Mouse (Mus musculus): ENCODE results near the gene Fam83e.
A peak's percentile ranks its signal among the peaks of the same experiment; 100 is the strongest.

The Fam83e gene

DNA sequence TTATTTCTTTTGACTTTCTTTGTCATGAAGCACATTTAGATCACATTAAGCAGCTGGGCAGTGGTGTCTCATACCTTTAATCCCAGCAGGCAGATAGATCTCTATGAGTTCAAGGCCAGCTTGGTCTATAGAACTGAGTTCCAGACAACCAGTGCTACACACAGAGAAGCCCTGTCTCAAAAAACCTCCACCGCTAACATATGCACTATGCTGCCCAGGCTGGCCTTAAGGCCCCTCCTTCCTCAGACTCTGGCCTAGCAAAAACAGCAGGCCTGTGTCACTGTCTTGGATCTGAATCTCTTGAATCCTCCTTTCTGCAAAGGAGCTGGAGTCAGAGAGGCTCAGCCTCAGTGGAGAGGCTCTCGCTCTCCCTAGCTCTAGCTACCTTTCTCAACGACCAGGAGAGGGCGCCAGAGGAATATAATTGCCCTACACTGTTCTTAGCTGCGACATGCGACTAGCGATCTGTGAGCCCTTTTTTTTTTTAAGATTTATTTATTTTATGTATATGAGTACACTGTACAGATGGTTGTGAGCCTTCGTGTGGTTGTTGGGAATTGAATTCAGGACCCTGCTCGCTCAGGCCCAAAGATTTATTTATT is 18.3 kb downstream of the Fam83e start:
- peak; percentile 73 for DNase-seq (ENCODE audit: low read depth, low spot score)

GRCm38 (mm10) chr7:45739820-45740219 is 18.8 kb downstream of the Fam83e start:
- DNase-seq (ENCODE audit: low read depth, low spot score), result no peak

DNA sequence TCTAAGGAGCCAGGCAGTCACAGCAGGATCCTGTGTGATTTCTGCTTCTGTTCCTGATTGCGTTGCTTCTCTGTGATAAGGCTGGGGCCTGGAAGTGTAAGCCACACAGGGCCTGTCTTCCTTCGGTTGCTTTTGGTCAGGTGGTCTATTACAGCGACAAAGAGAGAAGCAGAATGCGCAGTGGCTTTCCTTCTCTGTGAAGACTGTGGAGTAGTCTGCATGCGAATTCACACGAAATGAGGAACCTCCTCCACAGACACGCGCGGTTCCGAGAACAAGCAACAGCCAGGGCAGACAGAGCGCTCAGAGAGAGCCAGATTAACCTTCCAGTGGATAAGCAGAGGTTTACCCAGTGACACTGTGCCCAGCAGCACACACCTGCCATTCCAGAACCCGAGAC is 20.3 kb downstream of the Fam83e start:
- DNase-seq (ENCODE audit: low read depth, low spot score), result no peak

- no peak for DNase-seq (ENCODE audit: low read depth, low spot score)
Measured at GRCm38 (mm10) chr7:45741777-45742176, 20.8 kb downstream of the Fam83e start.

DNA sequence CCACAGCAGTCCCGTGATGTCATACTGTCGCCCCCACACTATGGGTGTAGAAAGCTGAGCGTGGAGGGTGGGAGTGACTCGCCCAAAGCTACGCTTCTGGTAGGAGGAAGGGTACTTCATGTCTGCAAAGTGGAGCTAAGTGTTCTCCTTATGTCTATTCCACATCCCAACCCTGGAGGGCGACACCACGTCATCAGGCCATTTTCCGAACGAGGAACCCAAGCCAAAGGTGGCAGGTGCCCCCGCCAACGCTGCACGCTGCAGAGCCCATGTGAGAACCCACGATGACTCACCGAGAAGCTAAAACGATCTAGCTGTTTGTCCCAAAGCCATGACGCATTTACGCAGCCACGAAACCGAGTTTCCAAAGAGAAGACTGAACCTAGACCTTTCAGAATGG is 21.3 kb downstream of the Fam83e start:
- no peak for DNase-seq (ENCODE audit: low read depth, low spot score)

GRCm38 (mm10) chr7:45744387-45744786 is 23.4 kb downstream of the Fam83e start:
- no peak for DNase-seq (ENCODE audit: low read depth, low spot score)

DNA sequence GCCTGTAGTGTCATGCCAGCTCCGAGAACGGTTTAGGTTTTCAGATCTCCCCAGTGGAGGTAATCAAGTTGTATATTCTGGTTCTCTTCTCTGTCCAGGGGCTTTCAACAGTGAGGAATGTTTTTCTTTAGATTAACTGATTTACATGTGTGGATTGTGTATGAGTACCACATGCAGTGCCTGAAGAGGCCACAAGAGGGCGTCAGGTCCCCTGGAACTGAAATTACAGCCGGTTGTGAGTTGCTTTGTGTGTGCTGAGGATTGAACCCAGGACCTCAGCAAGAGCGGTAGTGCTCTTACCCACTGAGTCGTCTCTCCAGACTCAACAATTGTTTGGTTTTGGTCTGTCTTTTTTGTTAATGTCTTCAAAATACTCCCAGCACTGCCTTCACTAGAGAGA is 25.5 kb downstream of the Fam83e start:
- DNase-seq (ENCODE audit: low read depth, low spot score), result no peak

DNA sequence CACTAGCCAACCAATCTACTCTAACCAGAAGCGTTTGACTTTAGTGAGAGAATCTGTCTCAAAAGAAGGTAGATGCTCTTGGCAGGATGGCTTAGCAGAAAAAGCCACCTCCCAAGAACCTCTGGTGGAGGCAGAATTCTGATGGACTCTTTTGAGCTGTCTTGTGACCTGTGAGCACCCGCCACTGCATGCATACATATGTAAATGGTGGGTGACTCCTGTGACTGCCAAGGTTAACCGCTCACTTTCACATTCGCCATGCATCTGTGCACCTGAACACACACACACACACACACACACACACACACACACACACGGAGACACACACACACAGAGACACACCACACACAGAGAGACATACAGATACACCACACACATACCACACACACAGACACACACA is 26.4 kb downstream of the Fam83e start:
- no peak for DNase-seq (ENCODE audit: low read depth, low spot score)

GRCm38 (mm10) chr7:45748110-45748509 is 27.1 kb downstream of the Fam83e start:
- DNase-seq (ENCODE audit: low read depth, low spot score), result no peak

DNA sequence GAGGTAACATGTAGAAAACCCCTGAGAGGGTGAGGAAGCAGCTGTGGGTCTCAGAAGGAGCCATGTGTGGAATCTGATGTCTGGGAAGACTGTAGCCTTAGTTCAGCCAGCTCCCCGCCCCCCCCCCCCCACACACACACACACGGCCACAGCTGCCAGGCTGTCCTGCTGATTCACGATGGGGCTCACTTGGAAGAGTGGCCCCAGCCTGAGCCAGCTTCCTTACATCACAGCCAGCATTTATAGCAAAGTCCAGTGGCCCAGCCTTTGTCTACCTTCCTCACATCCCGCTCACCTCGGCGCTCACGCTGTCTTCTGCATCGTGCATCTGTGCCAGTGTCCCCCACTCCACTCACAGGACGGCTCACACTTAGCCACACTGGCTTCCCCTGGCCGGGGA is 28.4 kb downstream of the Fam83e start:
- no peak for DNase-seq (ENCODE audit: low read depth, low spot score)

DNA sequence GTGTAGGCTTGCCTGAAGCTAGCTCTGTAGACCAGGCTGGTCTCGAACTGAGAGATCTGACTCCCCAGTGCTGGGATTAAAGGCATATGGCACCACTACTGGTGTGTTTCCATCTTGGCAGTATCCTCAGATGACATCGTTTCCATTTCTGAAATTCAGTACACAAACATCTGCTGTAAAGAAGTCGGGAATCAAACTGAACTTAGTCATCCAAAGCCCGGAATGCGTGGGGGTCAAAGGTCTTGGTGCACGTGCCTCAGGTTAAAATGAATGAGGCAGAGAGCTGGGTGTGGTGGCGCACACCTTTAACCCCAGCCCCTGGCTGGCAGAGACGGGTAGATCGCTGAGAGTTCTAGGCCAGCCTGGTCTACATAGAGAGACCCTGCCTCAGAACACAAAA is 29.1 kb downstream of the Fam83e start:
- DNase-seq (ENCODE audit: low read depth, low spot score), result no peak

GRCm38 (mm10) chr7:45755703-45756102 is 34.7 kb downstream of the Fam83e start:
- no peak for DNase-seq (ENCODE audit: low read depth, low spot score)

GRCm38 (mm10) chr7:45759400-45759799 is 38.4 kb downstream of the Fam83e start:
- no peak for DNase-seq (ENCODE audit: low read depth, low spot score)

GRCm38 (mm10) chr7:45760151-45760550 is 39.1 kb downstream of the Fam83e start:
- no peak for DNase-seq (ENCODE audit: low read depth, low spot score)

- DNase-seq (ENCODE audit: low read depth, low spot score), result no peak
Measured at GRCm38 (mm10) chr7:45765995-45766394, 45.0 kb downstream of the Fam83e start.

GRCm38 (mm10) chr7:45766764-45767163 is 45.8 kb downstream of the Fam83e start:
- DNase-seq (ENCODE audit: low read depth, low spot score), result no peak

DNA sequence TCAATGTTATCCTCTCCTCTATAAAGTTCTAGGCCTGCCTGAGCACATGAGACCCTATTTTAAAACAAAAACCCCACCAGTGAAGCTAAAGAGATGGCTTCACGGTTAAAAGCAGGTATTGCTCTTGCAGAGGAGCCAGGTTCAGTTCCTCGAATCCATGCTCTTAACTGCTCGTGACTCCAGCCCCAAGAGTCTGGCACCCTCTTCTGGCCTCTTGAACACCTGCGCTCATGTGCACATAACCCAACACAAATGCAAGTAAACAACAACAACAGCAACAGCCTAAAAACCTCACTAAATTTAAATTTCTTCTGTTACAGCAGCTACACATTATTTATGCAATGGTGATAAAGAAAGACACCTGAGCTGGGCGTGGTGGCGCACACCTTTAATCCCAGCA is 46.5 kb downstream of the Fam83e start:
- DNase-seq (ENCODE audit: low read depth, low spot score), result no peak

- no peak for DNase-seq (ENCODE audit: low read depth, low spot score)
Measured at GRCm38 (mm10) chr7:45770427-45771082, 49.5 kb downstream of the Fam83e start.

DNA sequence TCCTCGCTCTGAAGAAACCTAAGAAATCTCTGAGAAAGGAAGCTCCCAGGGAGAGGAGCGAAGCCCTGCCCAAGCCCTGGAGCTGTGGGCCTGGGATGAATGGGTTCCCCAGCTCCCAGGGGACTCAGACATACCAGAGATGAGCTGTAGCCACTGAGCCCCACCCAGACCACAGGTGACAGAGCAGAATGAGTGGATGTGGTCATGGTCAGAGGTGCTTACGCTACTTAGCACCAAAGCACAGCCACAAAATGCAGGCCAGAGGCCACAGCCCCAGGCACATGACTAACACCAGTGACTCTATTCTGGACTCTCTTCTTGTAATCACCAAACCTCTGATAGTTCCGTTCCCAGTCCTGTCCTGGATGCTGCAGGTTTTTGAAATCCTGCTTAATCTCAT is 50.1 kb downstream of the Fam83e start:
- no peak for DNase-seq (ENCODE audit: low read depth, low spot score)

DNA sequence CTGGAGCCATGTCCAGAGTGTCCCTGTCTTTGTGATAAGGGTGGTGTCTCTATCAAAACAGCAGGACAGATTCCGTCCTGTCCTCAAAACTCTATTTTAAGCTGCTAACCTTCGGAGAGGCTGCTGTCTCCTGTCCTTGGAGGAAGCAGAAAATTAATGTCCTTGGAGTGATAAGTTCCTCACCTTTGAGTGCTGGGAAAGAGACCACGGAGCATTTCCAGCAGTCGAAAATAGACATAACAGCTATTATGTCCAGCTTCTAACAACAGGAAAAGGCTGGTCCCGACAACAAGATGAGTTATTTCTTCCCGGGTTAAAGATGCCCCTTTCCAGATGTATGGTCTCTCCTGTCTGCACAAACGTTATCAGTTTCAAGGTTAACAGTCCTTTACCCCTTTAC is 54.2 kb downstream of the Fam83e start:
- DNase-seq (ENCODE audit: low read depth, low spot score), result no peak
